Mouse (Mus musculus): ENCODE measurements around the gene Slc39a9.

Gene Slc39a9

GRCm38 (mm10) chr12:80643693-80644505 lies at the start of gene Slc39a9, which contains the start of gene Erh:
Slc39a9 (plus strand) TSS chr12:80643883.
Erh (minus strand) TSS chr12:80644341.
- peak; percentile 89 to 92 for DNase-seq (ENCODE audit: low spot score in 2 of 2)

- DNase-seq (ENCODE audit: low spot score in 2 of 2) = no peak
Measured at GRCm38 (mm10) chr12:80594141-80594540, 49.5 kb upstream of the Slc39a9 start.

- no peak for DNase-seq (ENCODE audit: low spot score in 2 of 2)
Measured at GRCm38 (mm10) chr12:80594781-80595180, 48.9 kb upstream of the Slc39a9 start.

- no peak for DNase-seq (ENCODE audit: low spot score in 2 of 2)
Measured at GRCm38 (mm10) chr12:80595566-80595965, 48.1 kb upstream of the Slc39a9 start.

GRCm38 (mm10) chr12:80595968-80596367 lies 47.7 kb upstream of the Slc39a9 start:
- DNase-seq (ENCODE audit: low spot score in 2 of 2) = no peak

GRCm38 (mm10) chr12:80598236-80598635 lies 45.4 kb upstream of the Slc39a9 start:
- DNase-seq (ENCODE audit: low spot score in 2 of 2) = no peak

GRCm38 (mm10) chr12:80598756-80599155 lies 44.9 kb upstream of the Slc39a9 start:
- DNase-seq (ENCODE audit: low spot score in 2 of 2) = peak in 1 of 2 experiments; percentile 54

- DNase-seq (ENCODE audit: low spot score in 2 of 2) = no peak
Measured at GRCm38 (mm10) chr12:80601597-80602269, 42.0 kb upstream of the Slc39a9 start.

GRCm38 (mm10) chr12:80602432-80602831 lies 41.3 kb upstream of the Slc39a9 start:
- no peak for DNase-seq (ENCODE audit: low spot score in 2 of 2)

- DNase-seq (ENCODE audit: low spot score in 2 of 2) = no peak
Measured at GRCm38 (mm10) chr12:80603566-80603965, 40.1 kb upstream of the Slc39a9 start.

GRCm38 (mm10) chr12:80604218-80604617 lies 39.5 kb upstream of the Slc39a9 start:
- DNase-seq (ENCODE audit: low spot score in 2 of 2) = no peak

GRCm38 (mm10) chr12:80608576-80608975 lies 35.1 kb upstream of the Slc39a9 start:
- no peak for DNase-seq (ENCODE audit: low spot score in 2 of 2)

- DNase-seq (ENCODE audit: low spot score in 2 of 2) = no peak
Measured at GRCm38 (mm10) chr12:80609928-80610327, 33.8 kb upstream of the Slc39a9 start.

GRCm38 (mm10) chr12:80612113-80612791 lies 31.4 kb upstream of the Slc39a9 start:
- no peak for DNase-seq (ENCODE audit: low spot score in 2 of 2)

GRCm38 (mm10) chr12:80615371-80616257 lies 28.1 kb upstream of the Slc39a9 start:
- DNase-seq (ENCODE audit: low spot score in 2 of 2) = no peak

- DNase-seq (ENCODE audit: low spot score in 2 of 2) = no peak
Measured at GRCm38 (mm10) chr12:80620501-80620900, 23.2 kb upstream of the Slc39a9 start.

- DNase-seq (ENCODE audit: low spot score in 2 of 2) = no peak
Measured at GRCm38 (mm10) chr12:80631790-80632189, 11.9 kb upstream of the Slc39a9 start.

- DNase-seq (ENCODE audit: low spot score in 2 of 2) = peak; percentile 28 to 31
Measured at GRCm38 (mm10) chr12:80642725-80643692, 674 bp upstream of the Slc39a9 start.

GRCm38 (mm10) chr12:80644506-80644868 lies 804 bp downstream of the Slc39a9 start:
- DNase-seq (ENCODE audit: low spot score in 2 of 2) = peak in 1 of 2 experiments; percentile 9

GRCm38 (mm10) chr12:80646377-80646776 lies 2.7 kb downstream of the Slc39a9 start:
- no peak for DNase-seq (ENCODE audit: low spot score in 2 of 2)

Data from frontal cortex, postnatal 10 days (tissue).